Mouse (Mus musculus) neural tube, embryonic 12.5 days (tissue): ENCODE results near the gene Bves. TPM values are rescaled to one million over a fixed set of nuclear protein-coding genes. Genes with fewer than 3 reads are reported as not detected.
A peak's percentile ranks its signal among the peaks of the same experiment; 100 is the strongest.
"Not testable (repeated sequence)": the region's sequence is repeated elsewhere in the genome, so short reads cannot be mapped to it uniquely, and the experiment has no call there.

Experiments
- ATAC-seq: fragments of 200-750 bp; cut with Nextera tagmentation; 2 replicates; pipeline ENCODE4 v1.8.0; 2017; ENCODE audit warnings: low read depth, mild to moderate bottlenecking, moderate TSS enrichment, moderate library complexity; ENCODE audit not compliant: low FRiP score
- H3K27ac ChIP-seq: fragments of 300-500 bp; sonication (generic); 2 replicates; pipeline ENCODE4 v1.5.1; 2016
- H3K27me3 ChIP-seq: fragments of 300-500 bp; sonication (generic); replicated peaks from 2 replicates; pipeline ENCODE4 v1.6.1; 2016; ENCODE audit warnings: mild to moderate bottlenecking
- H3K36me3 ChIP-seq: fragments of 300-500 bp; sonication (generic); 2 replicates; pipeline ENCODE4 v1.6.1; 2016; ENCODE audit warnings: mild to moderate bottlenecking
- H3K4me1 ChIP-seq: fragments of 300-500 bp; sonication (generic); 2 replicates; pipeline ENCODE4 v1.6.1; 2016
- H3K4me2 ChIP-seq: fragments of 300-500 bp; sonication (generic); replicated peaks from 2 replicates; pipeline ENCODE4 v1.6.1; 2016; ENCODE audit warnings: mild to moderate bottlenecking
- H3K4me3 ChIP-seq: fragments of 300-500 bp; sonication (generic); 2 replicates; pipeline ENCODE4 v1.5.1; 2016
- H3K9ac ChIP-seq: fragments of 300-500 bp; sonication (generic); 2 replicates; pipeline ENCODE4 v1.6.1; 2016; ENCODE audit warnings: mild to moderate bottlenecking
- H3K9me3 ChIP-seq: fragments of 300-500 bp; sonication (generic); 2 replicates; pipeline ENCODE4 v1.6.1; 2016; ENCODE audit warnings: mild to moderate bottlenecking
- WGBS: fragments of 180-500 bp; shearing (Covaris S2); methylation state at CpG from one replicate; pipeline ENCODE4 v1.1.7; 2016; 5-methylcytosine and 5-hydroxymethylcytosine counted together
- polyA plus RNA-seq: library from polyadenylated mRNA; unstranded; fragments of >200 nt; fragmentation: Nextera tagmentation; extraction: Ambion mirVana; gene quantifications from 2 replicates; pipeline ENCODE4 v1.2.1, GENCODE M21; 2016

Gene Bves
- polyA plus RNA-seq, 1 experiment from 2014 or later: 2.7 TPM

DNA sequence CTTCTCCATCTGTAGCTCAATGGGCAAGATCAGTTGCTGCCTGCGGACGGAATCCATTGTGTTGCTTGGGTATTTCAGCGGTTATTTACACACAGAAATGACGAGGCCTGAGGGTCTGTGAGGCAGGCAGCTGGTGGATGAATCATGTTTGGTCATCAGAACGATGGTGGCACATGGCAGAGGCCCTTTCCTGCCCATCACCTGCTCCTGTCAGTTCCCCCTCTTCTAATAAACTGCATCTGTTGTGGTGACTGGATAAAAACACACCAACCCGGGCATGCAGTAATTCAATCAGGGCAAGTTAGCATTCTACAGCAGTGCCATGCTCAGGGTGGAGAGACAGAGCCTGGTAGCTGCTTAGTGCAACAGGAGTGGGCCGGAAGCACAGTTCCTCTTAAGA, 23.9 kb upstream of the Bves start:
- Histone ChIP-seq H3K27me3 (no peaks in the 10 kb centered on the region), H3K27ac (no peak overlapping the region), H3K9ac (no peak overlapping the region), H3K4me1 (0 out of 2 replicates have a peak, but pooled peaks cover 2% of the 10 kb centered on the region), H3K4me2 (no peak overlapping the region), H3K36me3 (no peaks in the 10 kb centered on the region), H3K9me3 (no peaks in the 10 kb centered on the region), H3K4me3 (no peak overlapping the region)
- 57% methylated on average over 7 of the region's 7 CpGs for WGBS
- peak; percentile 53 for ATAC-seq

GRCm38 (mm10) chr10:45314865-45315264, 20.7 kb upstream of the Bves start:
- Histone ChIP-seq H3K9ac (no peak overlapping the region), H3K4me3 (no peak overlapping the region), H3K36me3 (no peaks in the 10 kb centered on the region), H3K27ac (no peak overlapping the region), H3K4me1 (0 out of 2 replicates have a peak, but pooled peaks cover 2% of the 10 kb centered on the region), H3K9me3 (no peaks in the 10 kb centered on the region), H3K27me3 (no peaks in the 10 kb centered on the region), H3K4me2 (no peak overlapping the region)
- no peak for ATAC-seq
- 94% methylated on average over 16 of the region's 16 CpGs for whole genome bisulfite sequencing

DNA sequence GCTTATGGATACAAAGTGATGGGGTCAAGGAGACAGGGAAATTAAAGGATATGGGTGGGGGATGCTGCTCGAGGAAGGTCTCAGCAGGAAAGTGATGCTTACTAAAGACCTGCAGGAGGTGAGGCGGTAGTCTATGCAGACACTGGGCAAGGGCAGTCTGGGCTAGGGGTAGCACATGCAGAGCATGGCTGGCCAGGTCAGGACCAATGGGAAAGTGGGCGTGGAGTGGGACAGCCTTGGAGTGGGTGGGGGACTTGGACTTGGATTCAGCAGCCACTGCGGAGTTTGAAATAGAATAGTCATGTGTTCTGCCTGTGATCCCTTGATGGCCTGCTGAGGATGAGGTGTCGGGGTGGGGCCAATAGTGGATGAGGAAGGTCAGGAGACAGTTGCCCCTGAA, 16.6 kb upstream of the Bves start:
- Histone ChIP-seq H3K9me3 (no peaks in the 10 kb centered on the region), H3K4me3 (no peak overlapping the region), H3K4me1 (no peaks in the 10 kb centered on the region), H3K27ac (no peak overlapping the region), H3K9ac (no peak overlapping the region), H3K4me2 (no peak overlapping the region), H3K36me3 (no peaks in the 10 kb centered on the region), H3K27me3 (no peaks in the 10 kb centered on the region)
- WGBS: 86% methylated on average over 5 of the region's 5 CpGs
- ATAC-seq: no peak

- Histone ChIP-seq H3K9me3 (no peaks in the 10 kb centered on the region), H3K9ac (no peak overlapping the region), H3K4me2 (no peak overlapping the region), H3K27me3 (no peaks in the 10 kb centered on the region), H3K36me3 (no peaks in the 10 kb centered on the region), H3K27ac (no peak overlapping the region), H3K4me3 (no peak overlapping the region), H3K4me1 (no peaks in the 10 kb centered on the region)
- no peak for ATAC-seq
- WGBS: 43% methylated on average over 3 of the region's 3 CpGs
Measured at GRCm38 (mm10) chr10:45320296-45320695, 15.3 kb upstream of the Bves start.

DNA sequence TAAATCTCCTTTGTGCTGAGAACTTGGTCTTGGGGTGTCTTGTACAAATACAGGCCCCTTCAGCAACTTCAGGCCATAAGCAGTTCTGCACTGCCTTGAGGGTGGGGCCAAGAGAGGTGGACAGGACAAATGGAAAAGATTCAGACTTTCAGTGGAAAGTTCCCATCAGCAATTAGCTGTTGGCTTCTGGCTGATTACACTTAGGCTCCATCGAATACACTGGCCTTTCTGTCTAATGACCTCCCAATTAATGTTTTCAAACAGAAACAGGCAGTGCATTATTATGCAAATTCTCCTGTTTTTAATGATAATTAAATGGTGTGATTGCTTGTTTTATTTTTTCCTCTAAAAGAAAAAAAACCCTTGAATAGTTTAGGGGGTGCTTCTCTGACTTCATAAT, 11.4 kb upstream of the Bves start:
- Histone ChIP-seq H3K4me2 (no peak overlapping the region), H3K9me3 (no peaks in the 10 kb centered on the region), H3K4me1 (no peaks in the 10 kb centered on the region), H3K36me3 (no peaks in the 10 kb centered on the region), H3K9ac (no peak overlapping the region), H3K4me3 (no peak overlapping the region), H3K27ac (no peak overlapping the region), H3K27me3 (no peaks in the 10 kb centered on the region)
- no peak for ATAC-seq
- 20% methylated on average over 1 of the region's 1 CpGs for WGBS

DNA sequence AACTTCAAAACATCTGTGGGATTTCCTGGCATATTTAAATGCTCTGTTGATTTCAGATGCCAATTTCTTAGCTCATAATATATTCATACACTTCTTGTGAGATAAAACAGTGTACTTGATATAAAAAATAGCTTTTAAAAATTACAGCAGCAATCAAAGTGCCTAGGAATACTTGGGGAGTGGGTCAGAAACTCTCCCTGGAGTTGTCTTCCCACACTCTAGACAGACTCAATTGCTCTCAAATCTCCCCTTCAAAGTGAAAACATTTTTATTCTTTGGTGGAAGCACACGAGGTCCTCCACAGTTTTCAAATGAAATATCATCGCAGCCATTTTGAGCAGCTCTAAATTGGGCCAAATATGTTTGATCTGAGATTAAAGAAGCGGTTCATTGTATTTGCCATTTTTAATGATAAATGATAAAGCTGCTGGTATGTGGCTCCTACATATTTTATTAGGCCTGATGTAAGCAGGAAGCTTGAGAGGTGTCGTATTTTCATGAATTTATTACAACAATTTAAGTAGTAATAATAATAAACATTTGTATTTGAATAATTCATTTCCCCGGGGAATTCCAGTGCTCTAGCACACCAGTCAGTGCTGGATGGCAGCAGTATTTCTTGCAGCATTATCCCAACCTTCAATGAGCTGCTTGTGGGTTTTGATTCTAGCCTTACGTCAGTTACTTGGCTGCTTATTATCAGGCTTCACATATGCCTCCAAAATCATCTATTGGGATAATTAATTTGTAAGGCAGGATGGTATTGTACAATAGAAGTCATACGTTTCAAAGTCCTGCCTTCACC, 7.2 kb upstream of the Bves start:
- no peak overlapping the region for H3K9ac ChIP-seq

DNA sequence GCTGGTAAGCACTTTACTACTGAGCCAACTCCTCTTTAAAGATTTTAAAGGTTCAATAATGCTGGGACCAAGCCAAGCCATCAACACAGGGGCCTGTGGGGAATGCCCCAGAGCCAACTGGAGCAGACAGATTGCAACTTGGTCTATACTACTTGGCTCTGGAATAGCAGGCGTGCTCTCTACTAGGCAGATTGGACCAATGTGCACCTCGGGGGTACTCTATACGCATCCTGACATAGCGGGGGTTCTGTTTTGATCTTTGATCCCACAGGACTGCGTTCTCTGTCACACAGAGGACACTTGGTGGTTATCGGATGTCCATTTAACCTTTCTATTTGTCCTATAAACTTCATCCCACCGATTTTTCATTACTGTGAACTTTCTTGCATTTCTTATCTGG, 647 bp upstream of the Bves start:
- Histone ChIP-seq H3K4me3 (peak overlapping the region; percentile 71; the same call in 1 of the 2 replicates), H3K27me3 (peaks cover 14% of the 10 kb centered on the region), H3K27ac (no peak overlapping the region), H3K4me1 (no peaks in the 10 kb centered on the region), H3K9ac (no peak overlapping the region), H3K36me3 (no peaks in the 10 kb centered on the region), H3K4me2 (peak overlapping the region; percentile 93), H3K9me3 (no peaks in the 10 kb centered on the region)
- peak; percentile 29; the same call in 1 of the 2 replicates for ATAC-seq
- 24% methylated on average over 7 of the region's 7 CpGs for WGBS

More for the DNA sequence above, 7.2 kb upstream of the Bves start:
- ATAC-seq: peak; percentile 75; the same call in 1 of the 2 replicates
- WGBS: 68% methylated on average over 7 of the region's 7 CpGs
- Histone ChIP-seq H3K27me3 (no peaks in the 10 kb centered on the region), H3K36me3 (no peaks in the 10 kb centered on the region), H3K4me2 (no peak overlapping the region), H3K4me1 (no peaks in the 10 kb centered on the region), H3K27ac (no peak overlapping the region), H3K9me3 (no peaks in the 10 kb centered on the region), H3K4me3 (no peak overlapping the region)

DNA sequence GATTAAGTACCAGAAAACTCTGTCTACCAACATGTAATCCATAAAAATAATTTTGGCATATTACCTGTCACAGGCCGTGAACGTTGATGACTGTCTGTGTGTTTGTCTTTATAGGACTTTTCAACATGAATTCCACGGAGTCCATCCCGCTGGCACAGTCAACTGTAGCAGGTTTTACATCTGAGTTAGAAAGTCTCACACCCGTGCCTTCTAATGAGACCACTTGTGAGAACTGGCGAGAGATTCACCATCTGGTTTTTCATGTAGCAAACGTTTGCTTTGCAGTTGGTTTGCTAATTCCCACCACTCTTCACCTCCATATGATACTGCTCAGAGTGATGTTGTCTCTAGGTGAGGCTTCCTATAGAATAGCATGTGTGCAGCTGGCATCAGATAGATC, 3.5 kb downstream of the Bves start:
- 78% methylated on average over 7 of the region's 7 CpGs for WGBS
- H3K4me1 ChIP-seq: no peaks in the 10 kb centered on the region
- ATAC-seq: no peak
- H3K4me3 ChIP-seq: no peak overlapping the region
- H3K27me3 ChIP-seq: peaks cover 14% of the 10 kb centered on the region
- no peak overlapping the region for H3K27ac ChIP-seq
- H3K36me3 ChIP-seq: no peaks in the 10 kb centered on the region
- H3K4me2 ChIP-seq: no peak overlapping the region
- no peak overlapping the region for H3K9ac ChIP-seq
- no peaks in the 10 kb centered on the region for H3K9me3 ChIP-seq

GRCm38 (mm10) chr10:45344381-45344780, 8.8 kb downstream of the Bves start:
- Histone ChIP-seq H3K4me1 (no peaks in the 10 kb centered on the region), H3K36me3 (no peaks in the 10 kb centered on the region), H3K9ac (no peak overlapping the region), H3K27ac (no peak overlapping the region), H3K4me2 (no peak overlapping the region), H3K27me3 (no peaks in the 10 kb centered on the region), H3K4me3 (no peak overlapping the region), H3K9me3 (no peaks in the 10 kb centered on the region)
- no peak for ATAC-seq
- WGBS: 85% methylated on average over 4 of the region's 4 CpGs

DNA sequence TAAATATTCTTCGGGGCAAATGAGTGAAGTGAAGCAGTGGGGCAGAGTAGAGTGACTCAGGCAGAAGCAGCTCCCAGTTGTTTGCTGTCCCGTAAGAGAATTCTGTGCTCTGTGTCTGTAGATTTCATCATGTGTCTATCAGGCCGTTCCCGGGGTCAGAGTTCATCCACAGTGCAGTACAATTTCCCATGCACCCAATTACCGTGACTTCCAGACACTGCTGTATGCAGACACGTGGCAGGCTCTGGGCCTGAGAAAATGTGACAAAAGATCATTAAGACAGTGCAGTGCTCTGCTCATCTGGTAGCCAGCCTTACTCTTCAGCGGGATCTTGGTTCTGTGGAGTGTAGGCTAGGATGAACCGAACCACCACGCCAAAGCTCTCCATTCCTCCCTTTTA, 9.6 kb downstream of the Bves start:
- H3K9me3 ChIP-seq: no peaks in the 10 kb centered on the region
- H3K4me3 ChIP-seq: no peak overlapping the region
- WGBS: 72% methylated on average over 9 of the region's 9 CpGs
- H3K36me3 ChIP-seq: no peaks in the 10 kb centered on the region
- H3K27me3 ChIP-seq: no peaks in the 10 kb centered on the region
- no peak overlapping the region for H3K9ac ChIP-seq
- no peak overlapping the region for H3K4me2 ChIP-seq
- peak; percentile 65 for ATAC-seq
- no peak overlapping the region for H3K27ac ChIP-seq
- H3K4me1 ChIP-seq: no peaks in the 10 kb centered on the region

DNA sequence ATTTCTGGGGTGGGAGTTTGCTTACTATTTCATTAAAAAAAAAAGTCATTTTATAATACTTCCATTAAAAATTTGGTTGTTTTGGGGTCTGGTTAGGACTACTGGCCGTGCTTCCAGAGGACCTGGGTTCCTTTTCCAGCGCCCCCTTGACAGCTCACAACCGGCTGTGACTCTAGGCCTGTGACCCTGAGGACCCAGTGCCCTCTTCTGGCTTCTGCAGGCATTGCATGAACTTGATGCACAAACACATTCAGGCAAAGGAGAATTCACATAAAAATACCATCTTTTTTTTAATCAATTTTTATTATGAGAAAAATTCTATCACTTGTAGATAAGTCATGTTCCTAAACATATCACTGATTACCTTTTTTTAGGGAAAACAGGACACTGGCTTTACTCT, 12.6 kb downstream of the Bves start:
- H3K4me2 ChIP-seq, H3K4me1 ChIP-seq, ATAC-seq, H3K27me3 ChIP-seq, H3K4me3 ChIP-seq, H3K27ac ChIP-seq, H3K9ac ChIP-seq, H3K36me3 ChIP-seq, H3K9me3 ChIP-seq: not testable (repeated sequence)
- WGBS: 89% methylated on average over 3 of the region's 3 CpGs

DNA sequence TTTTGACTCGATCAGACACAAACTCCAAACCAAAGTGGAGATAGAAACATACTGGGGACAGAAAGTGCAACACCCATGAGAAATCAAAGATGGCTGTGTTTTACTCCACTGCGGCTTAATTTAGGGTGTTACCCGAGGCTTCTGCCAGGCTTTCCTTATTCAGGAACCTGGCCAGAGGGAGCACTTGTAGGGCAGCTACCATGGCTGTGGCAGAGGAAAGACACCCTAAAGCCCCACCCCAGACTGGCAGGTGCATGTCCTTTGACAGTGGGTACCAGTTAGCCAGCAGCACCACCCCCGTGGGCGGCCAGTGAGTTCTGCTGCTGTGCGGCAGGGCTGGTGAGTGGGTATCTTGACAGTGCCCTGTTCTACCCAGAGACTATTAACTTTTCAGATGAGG, 20.5 kb downstream of the Bves start:
- no peak overlapping the region for H3K27ac ChIP-seq
- no peak for ATAC-seq
- H3K9ac ChIP-seq: no peak overlapping the region
- H3K36me3 ChIP-seq: no peaks in the 10 kb centered on the region
- H3K9me3 ChIP-seq: no peaks in the 10 kb centered on the region
- H3K4me1 ChIP-seq: no peaks in the 10 kb centered on the region
- H3K4me3 ChIP-seq: no peak overlapping the region
- WGBS: 96% methylated on average over 6 of the region's 6 CpGs
- no peaks in the 10 kb centered on the region for H3K27me3 ChIP-seq
- H3K4me2 ChIP-seq: no peak overlapping the region

- Histone ChIP-seq H3K27me3 (no peaks in the 10 kb centered on the region), H3K27ac (no peak overlapping the region), H3K4me1 (no peaks in the 10 kb centered on the region), H3K9me3 (no peaks in the 10 kb centered on the region), H3K4me2 (no peak overlapping the region), H3K4me3 (no peak overlapping the region), H3K9ac (no peak overlapping the region), H3K36me3 (no peaks in the 10 kb centered on the region)
- WGBS: 65% methylated on average over 5 of the region's 5 CpGs
- ATAC-seq: no peak
Measured at GRCm38 (mm10) chr10:45363396-45363795, 27.8 kb downstream of the Bves start.
